Mouse (Mus musculus) midbrain, embryonic 14.5 days (tissue): ENCODE measurements around the gene Arhgap29. TPM values are rescaled to one million over a fixed set of nuclear protein-coding genes. Genes with fewer than 3 reads are reported as not detected.

Experiments
- ATAC-seq: fragments of 200-750 bp; cut with Nextera tagmentation; 2 replicates; pipeline ENCODE4 v1.8.0; 2017; ENCODE audit warnings: moderate number of reproducible peaks, moderate library complexity; ENCODE audit not compliant: low FRiP score, low TSS enrichment
- DNase-seq: peaks from one replicate; pipeline ENCODE4 v3.0.0-alpha.2; 2015
- H3K27ac ChIP-seq: fragments of 300-500 bp; sonication (generic); replicated peaks from 2 replicates; pipeline ENCODE4 v1.5.1; 2014; ENCODE audit warnings: mild to moderate bottlenecking, low read depth, low read length, moderate library complexity
- H3K27me3 ChIP-seq: fragments of 300-500 bp; sonication (generic); 2 replicates; pipeline ENCODE4 v1.6.1; 2014; ENCODE audit warnings: low read length, control low read depth, mixed read lengths; ENCODE audit not compliant: control insufficient read depth, insufficient read depth
- H3K36me3 ChIP-seq: fragments of 300-500 bp; sonication (generic); 2 replicates; pipeline ENCODE4 v1.6.1; 2014; ENCODE audit warnings: low read length, control low read depth; ENCODE audit not compliant: control insufficient read depth, insufficient read depth
- H3K4me1 ChIP-seq: fragments of 300-500 bp; sonication (generic); 2 replicates; pipeline ENCODE4 v1.6.1; 2014; ENCODE audit warnings: mild to moderate bottlenecking, antibody characterized with exemption, low read length, control low read depth; ENCODE audit not compliant: control insufficient read depth, insufficient read depth
- H3K4me2 ChIP-seq: fragments of 300-500 bp; sonication (generic); 2 replicates; pipeline ENCODE4 v1.6.1; 2014; ENCODE audit warnings: mild to moderate bottlenecking, low read length, moderate library complexity
- H3K4me3 ChIP-seq: fragments of 300-500 bp; sonication (generic); replicated peaks from 2 replicates; pipeline ENCODE4 v1.5.1; 2014; ENCODE audit warnings: low read depth, low read length
- H3K9ac ChIP-seq: fragments of 300-500 bp; sonication (generic); replicated peaks from 2 replicates; pipeline ENCODE4 v1.6.1; 2014; ENCODE audit warnings: mild to moderate bottlenecking, low read length, moderate library complexity
- H3K9me3 ChIP-seq: fragments of 300-500 bp; sonication (generic); 2 replicates; pipeline ENCODE4 v1.6.1; 2016; ENCODE audit warnings: low read length, control low read depth, mixed read lengths; ENCODE audit not compliant: control insufficient read depth
- WGBS: fragments of 180-500 bp; shearing (Covaris S2); extraction: QIAGEN DNeasy Blood & Tissue Kit; methylation state at CpG from one replicate; pipeline ENCODE4 v1.1.7; 2014; 5-methylcytosine and 5-hydroxymethylcytosine counted together
- polyA plus RNA-seq: library from polyadenylated mRNA; unstranded; fragments of >200 nt; fragmentation: Nextera tagmentation; extraction: Ambion mirVana; gene quantifications from 2 replicates; pipeline ENCODE4 v1.2.1, GENCODE M21; 2014

Arhgap29 gene
- polyA plus RNA-seq, 1 experiment from 2014 or later: 33.7 TPM

DNA sequence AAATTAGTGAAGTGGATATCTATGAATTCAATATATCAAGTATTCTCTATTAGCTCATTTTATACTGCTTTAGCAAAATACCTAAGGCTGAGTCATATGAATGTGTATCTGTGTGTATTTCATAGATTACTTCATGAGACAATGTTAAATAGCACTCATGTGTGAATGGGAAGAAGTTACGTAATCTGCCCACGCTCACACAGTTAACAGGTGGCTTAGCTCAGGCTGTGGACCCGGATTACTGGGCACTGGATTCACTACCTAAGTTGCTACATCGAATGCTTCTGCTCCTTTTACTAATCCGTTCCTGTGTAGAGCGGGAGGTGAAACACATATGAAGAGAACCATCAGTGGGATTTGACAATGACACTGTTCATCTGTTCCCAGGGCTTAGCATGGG lies 15.3 kb upstream of the Arhgap29 start:
- no peak overlapping the region for H3K4me3 ChIP-seq
- ATAC-seq (no peak), DNase-seq (no peak)
- WGBS: 96% methylated on average over 6 of the region's 6 CpGs
- H3K27ac ChIP-seq: no peak overlapping the region
- H3K36me3 ChIP-seq: no peaks in the 10 kb centered on the region
- H3K9me3 ChIP-seq: no peaks in the 10 kb centered on the region
- H3K4me1 ChIP-seq: no peaks in the 10 kb centered on the region
- H3K27me3 ChIP-seq: no peaks in the 10 kb centered on the region
- H3K9ac ChIP-seq: no peak overlapping the region
- H3K4me2 ChIP-seq: no peak overlapping the region

DNA sequence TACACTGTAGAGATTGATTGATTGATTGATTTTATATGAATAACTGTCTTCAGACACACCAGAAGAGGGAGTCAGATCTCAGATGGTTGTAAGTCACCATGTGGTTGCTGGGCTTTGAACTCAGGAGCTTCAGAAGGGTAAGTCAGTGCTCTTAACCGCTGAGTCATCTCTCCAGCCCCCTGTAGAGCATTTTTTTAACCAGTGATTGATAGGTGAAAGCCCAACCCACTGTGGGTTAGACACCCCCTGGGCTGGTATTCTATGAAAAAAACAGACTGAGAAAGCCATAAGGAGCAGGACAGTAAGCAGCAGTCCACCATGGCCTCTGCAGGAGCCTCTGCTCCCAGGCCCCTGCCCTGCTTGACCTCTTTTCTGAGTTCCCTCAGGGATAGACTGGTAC lies 12.7 kb upstream of the Arhgap29 start:
- no peaks in the 10 kb centered on the region for H3K4me1 ChIP-seq
- H3K27ac ChIP-seq: no peak overlapping the region
- no peak for DNase-seq
- no peak overlapping the region for H3K4me3 ChIP-seq
- no peaks in the 10 kb centered on the region for H3K27me3 ChIP-seq
- H3K4me2 ChIP-seq: no peak overlapping the region
- no peak for ATAC-seq
- no peak overlapping the region for H3K9ac ChIP-seq
- H3K36me3 ChIP-seq: no peaks in the 10 kb centered on the region
- no peaks in the 10 kb centered on the region for H3K9me3 ChIP-seq
- WGBS: 71% methylated on average over 1 of the region's 1 CpGs

DNA sequence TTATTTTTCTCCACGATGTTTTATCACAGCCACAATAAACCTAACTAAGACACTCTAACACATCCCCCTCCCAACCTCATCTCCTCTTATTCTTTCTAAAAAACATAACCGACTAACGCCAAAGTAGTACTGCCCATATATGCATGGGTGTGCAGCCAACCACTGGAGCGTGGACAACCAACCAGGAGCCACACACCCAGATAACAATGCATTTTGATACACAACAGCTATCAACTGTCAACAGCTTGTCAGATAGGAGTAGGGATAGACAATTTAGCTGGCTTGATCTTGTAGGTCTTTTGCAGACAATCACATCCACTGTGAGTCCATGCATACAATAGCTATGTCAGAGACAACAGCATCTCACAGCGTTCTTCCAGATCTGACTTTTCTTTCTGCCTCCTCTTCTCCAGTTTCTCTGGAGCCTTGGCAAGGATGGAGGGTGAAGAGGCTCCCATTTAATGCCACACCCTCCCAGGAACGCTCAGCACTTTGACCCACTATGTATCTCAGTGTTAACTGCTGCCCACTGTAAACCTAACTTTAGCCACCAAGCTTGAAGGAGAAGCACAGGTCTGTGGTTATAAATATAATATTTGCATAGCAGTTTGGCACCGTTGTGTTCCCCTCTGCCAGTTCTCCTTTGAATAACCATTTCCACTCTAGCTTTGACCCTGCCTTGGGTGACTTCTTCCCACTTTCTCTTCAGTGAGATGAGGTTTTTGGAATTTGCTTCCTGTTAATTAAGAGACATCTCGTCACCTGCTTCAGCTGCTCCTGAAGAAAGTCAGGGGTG lies 12.0 kb upstream of the Arhgap29 start:
- Histone ChIP-seq H3K4me1 (no peaks in the 10 kb centered on the region), H3K9ac (no peak overlapping the region), H3K4me2 (no peak overlapping the region), H3K9me3 (no peaks in the 10 kb centered on the region), H3K4me3 (no peak overlapping the region), H3K36me3 (no peaks in the 10 kb centered on the region), H3K27me3 (no peaks in the 10 kb centered on the region), H3K27ac (no peak overlapping the region)
- 83% methylated on average over 8 of the region's 8 CpGs for WGBS
- DNase-seq (no peak), ATAC-seq (no peak)

DNA sequence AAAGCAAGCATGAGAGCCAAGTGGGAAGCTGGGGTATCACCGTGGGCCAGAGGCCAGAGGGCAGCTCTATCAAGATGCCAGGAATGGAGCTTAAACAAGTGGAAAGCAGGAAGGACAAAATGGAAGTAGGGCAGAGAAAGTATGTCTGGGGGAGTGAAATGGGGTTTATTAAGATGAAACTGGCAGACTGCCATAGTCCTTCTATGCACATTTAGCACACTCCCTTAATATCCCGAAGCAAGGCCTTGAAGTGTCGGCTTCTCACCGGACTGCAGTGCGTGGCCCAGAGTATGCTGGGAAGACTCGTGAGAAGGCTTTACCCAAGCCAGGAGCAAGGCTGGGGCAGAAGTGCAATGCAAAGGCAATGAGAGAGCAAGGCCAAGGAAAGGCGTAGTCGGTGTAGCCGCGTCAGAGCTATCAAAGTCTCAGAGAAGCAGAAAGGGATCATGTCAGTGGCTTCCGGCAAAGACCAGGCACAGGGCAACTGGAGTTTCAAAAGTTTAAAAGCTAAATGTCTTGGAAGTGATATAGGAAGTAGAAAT lies 11.1 kb upstream of the Arhgap29 start:
- Histone ChIP-seq H3K4me3 (no peak overlapping the region), H3K27ac (no peak overlapping the region), H3K27me3 (no peaks in the 10 kb centered on the region), H3K9ac (no peak overlapping the region), H3K9me3 (no peaks in the 10 kb centered on the region), H3K4me1 (no peaks in the 10 kb centered on the region), H3K4me2 (no peak overlapping the region), H3K36me3 (no peaks in the 10 kb centered on the region)
- DNase-seq (no peak), ATAC-seq (no peak)
- 92% methylated on average over 11 of the region's 11 CpGs for WGBS

DNA sequence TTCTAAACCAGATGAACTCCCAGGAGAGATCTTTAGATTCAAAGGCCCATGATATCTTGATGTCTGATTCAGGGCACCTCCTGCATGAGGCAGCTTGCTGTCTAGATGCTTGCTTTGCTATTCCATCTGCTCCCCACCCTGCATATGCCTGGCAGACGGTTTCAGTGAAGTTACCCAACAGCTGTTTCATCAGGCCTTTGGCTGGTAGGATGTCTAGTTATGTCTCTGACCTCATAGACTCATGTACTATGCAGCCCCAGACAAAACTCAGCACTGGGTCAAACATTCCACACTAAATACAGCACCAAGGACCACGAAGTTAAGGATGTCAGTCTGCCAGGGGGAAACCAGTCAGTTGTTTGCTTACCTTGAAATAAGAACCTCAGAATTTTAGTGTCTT lies 6.4 kb upstream of the Arhgap29 start:
- no peaks in the 10 kb centered on the region for H3K36me3 ChIP-seq

DNA sequence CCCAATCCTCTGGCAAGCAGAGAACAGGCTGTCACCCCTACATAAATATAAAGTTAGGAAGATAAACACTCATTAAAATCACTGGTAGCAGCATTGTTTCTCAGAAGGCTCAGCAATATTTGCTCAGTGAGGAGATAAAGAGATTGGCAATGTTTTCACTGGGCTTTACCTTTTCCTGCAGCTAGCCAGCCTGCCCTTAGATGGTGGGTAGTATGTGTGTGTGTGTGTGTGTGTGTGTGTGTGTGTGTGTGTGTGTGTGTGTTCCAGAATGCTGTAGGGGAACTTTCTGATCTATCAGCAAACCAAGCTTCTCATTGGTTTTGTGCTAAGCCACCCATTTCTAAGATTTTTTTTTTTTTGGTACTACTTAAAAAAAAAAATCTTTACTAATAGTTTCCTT lies 5.6 kb upstream of the Arhgap29 start:
- no peaks in the 10 kb centered on the region for H3K4me1 ChIP-seq
- ATAC-seq (no peak), DNase-seq (no peak)
- H3K9ac ChIP-seq: no peak overlapping the region
- H3K36me3 ChIP-seq: no peaks in the 10 kb centered on the region
- no peak overlapping the region for H3K4me2 ChIP-seq
- H3K27me3 ChIP-seq: no peaks in the 10 kb centered on the region
- no peaks in the 10 kb centered on the region for H3K9me3 ChIP-seq
- H3K4me3 ChIP-seq: no peak overlapping the region
- no peak overlapping the region for H3K27ac ChIP-seq

More for the DNA sequence above, 6.4 kb upstream of the Arhgap29 start:
- Histone ChIP-seq H3K27me3 (no peaks in the 10 kb centered on the region), H3K4me3 (no peak overlapping the region), H3K9ac (no peak overlapping the region), H3K4me2 (no peak overlapping the region), H3K27ac (no peak overlapping the region), H3K9me3 (no peaks in the 10 kb centered on the region), H3K4me1 (no peaks in the 10 kb centered on the region)
- no peak for ATAC-seq
- no peak for DNase-seq
- WGBS: 74% methylated on average over 2 of the region's 2 CpGs

DNA sequence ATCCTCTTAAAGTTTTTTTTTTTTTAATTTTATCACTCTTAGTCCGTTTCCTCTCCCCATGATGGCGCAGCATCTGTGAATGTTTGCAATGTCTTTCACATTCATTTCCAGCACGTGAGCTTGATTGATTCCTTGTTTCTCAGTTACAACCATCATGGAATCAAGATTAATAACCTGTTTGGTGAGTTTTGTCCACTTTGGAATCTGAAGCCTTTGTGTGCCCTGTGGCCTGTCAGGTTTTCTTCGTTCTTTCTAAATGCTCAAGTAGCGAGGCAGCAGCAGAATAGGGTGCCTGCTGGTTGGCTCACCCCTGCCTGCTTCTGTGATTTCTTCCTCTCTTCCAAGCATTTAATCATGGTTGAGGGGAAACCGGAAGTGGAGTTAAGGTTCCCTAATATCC lies 2.2 kb upstream of the Arhgap29 start:
- Histone ChIP-seq H3K9ac (no peak overlapping the region), H3K27me3 (peaks cover 20% of the 10 kb centered on the region), H3K4me2 (no peak overlapping the region), H3K36me3 (no peaks in the 10 kb centered on the region), H3K9me3 (no peaks in the 10 kb centered on the region), H3K27ac (no peak overlapping the region), H3K4me1 (no peaks in the 10 kb centered on the region), H3K4me3 (no peak overlapping the region)
- ATAC-seq: no peak
- WGBS: 73% methylated on average over 6 of the region's 6 CpGs
- DNase-seq: no peak

DNA sequence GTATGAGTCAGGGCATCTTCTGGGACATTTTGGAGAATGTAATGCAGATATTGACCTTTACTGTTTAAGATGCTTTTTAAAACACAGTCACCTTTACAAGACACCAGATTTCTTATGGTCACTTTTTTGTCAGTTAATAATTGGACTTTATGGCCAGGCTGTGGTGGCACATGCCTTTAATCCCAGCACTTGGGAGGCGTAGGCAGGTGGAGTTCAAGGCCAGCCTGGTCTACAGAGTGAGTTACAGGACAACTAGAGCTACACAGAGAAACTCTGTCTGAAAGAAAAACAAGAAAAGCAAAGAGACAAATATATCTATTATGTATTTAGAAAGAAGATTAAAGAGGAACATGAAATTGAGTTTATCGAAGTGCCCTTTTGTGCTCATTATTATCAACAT lies 1.2 kb upstream of the Arhgap29 start:
- no peaks in the 10 kb centered on the region for H3K9me3 ChIP-seq
- no peak overlapping the region for H3K4me2 ChIP-seq
- no peak overlapping the region for H3K4me3 ChIP-seq
- DNase-seq (no peak), ATAC-seq (no peak)
- H3K9ac ChIP-seq: no peak overlapping the region
- H3K27ac ChIP-seq: no peak overlapping the region
- no peaks in the 10 kb centered on the region for H3K36me3 ChIP-seq
- peaks cover 28% of the 10 kb centered on the region for H3K27me3 ChIP-seq
- 88% methylated on average over 2 of the region's 2 CpGs for WGBS
- no peaks in the 10 kb centered on the region for H3K4me1 ChIP-seq

DNA sequence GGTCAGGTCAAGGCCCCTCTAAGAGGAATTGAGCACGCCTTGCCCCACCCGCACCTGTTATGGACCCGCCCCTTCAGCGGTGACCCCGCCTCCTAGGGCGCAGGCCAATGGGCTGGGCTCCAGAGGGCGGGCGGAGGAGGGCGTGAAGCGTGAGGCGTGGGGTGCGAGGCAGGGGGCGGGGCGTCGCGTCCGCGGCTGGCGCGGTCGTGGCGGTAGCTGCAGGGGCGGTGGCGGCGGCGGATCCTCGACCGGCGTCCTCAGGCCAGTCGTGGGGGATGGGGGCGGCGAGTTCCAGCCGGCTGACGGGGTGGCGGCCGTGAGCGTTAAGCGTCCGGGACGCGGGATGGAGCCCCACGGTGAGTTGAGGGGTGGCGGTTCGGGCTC lies 700 bp downstream of the Arhgap29 start:
- Histone ChIP-seq H3K36me3 (no peaks in the 10 kb centered on the region), H3K4me2 (peak overlapping the region; percentile 85), H3K27ac (no peak overlapping the region), H3K4me1 (no peaks in the 10 kb centered on the region), H3K9ac (peak overlapping the region; percentile 49), H3K9me3 (no peaks in the 10 kb centered on the region), H3K27me3 (peaks cover 28% of the 10 kb centered on the region), H3K4me3 (peak overlapping the region; percentile 57)
- peak; percentile 89 for ATAC-seq
- peak; percentile 77 for DNase-seq
- 1% methylated on average over 44 of the region's 44 CpGs for WGBS
